In genomic region chr1:166794622-166795244, GRCm38 (mm10) we compare ENCODE assay signal across 9 mouse cellular contexts.
DNase-seq lines count a peak whose midpoint lies in the region; ATAC-seq and TF ChIP-seq lines count a peak whose summit lies in the region.
"Had no signal": no experiment of that assay in that cellular context is flagged by ENCODE, and none has a peak within 500 bp of the region (broad histone marks: within the 10 kb centered on the region; RNA-seq: fewer than 3 reads in every experiment).

No protein-coding gene starts in this region.

- no peaks in the 10 kb centered on the region for H3K9me3 ChIP-seq in heart, postnatal 0 days (replicated peaks; ENCODE audit: control insufficient read depth, low read length)

- no peak overlapping the region for H3K27ac ChIP-seq in heart, postnatal 0 days (ENCODE audit: low read depth)

- TF ChIP-seq CTCF in heart, postnatal 0 days (IDR thresholded peaks at IDR 0.05; ENCODE audit: low read depth): peak; percentile 30

- WGBS in heart, postnatal 0 days: 60% methylated on average over 14 of the region's 14 CpGs

- no peaks in the 10 kb centered on the region for H3K4me1 ChIP-seq in heart, postnatal 0 days (ENCODE audit: control insufficient read depth, insufficient read depth)

- TF ChIP-seq EP300 in heart, postnatal 0 days (IDR thresholded peaks at IDR 0.05; ENCODE audit: low read depth): no peak

- no peaks in the 10 kb centered on the region for H3K27me3 ChIP-seq in heart, postnatal 0 days (ENCODE audit: control insufficient read depth, insufficient read depth, low read length)

- no peak for ATAC-seq in heart, postnatal 0 days (ENCODE audit: insufficient read depth, low read depth)

- no peaks in the 10 kb centered on the region for H3K36me3 ChIP-seq in heart, postnatal 0 days (replicated peaks; ENCODE audit: control insufficient read depth, insufficient read depth, low read length)

- H3K4me3 ChIP-seq in heart, postnatal 0 days (ENCODE audit: low read depth, low read length): no peak overlapping the region

- no peak overlapping the region for H3K4me2 ChIP-seq in heart, postnatal 0 days (ENCODE audit: low read depth, low read length)

- DNase-seq in heart, postnatal 0 days (ENCODE audit: low spot score): no peak
- no peak for DNase-seq in heart, postnatal 4 days
- DNase-seq in 3T3-L1 (ENCODE audit: low read depth, low spot score) (peak; percentile 40), ZHBTc4 (ENCODE audit: low read depth, low spot score) (peak; percentile 16)
- DNase-seq in embryo, embryonic 11 days: peak; percentile 53
- no peak for DNase-seq in thymus, postnatal 0 days (ENCODE audit: low spot score)
- no peak for DNase-seq in urinary bladder, postnatal 10 days (ENCODE audit: low spot score)
- no peak for DNase-seq in lung, postnatal 25 days (ENCODE audit: low spot score)
- DNase-seq: kidney, postnatal 25 days had no signal

- no peak overlapping the region for H3K9ac ChIP-seq in heart, postnatal 0 days (replicated peaks; ENCODE audit: low read depth, low read length)

Comparison
In these comparisons a context has a peak if more than half of its experiments do, and no peak if none do; other contexts are left out.
1. DNase-seq: peak in 3T3-L1 (single experiment), ZHBTc4 (single experiment) and embryo, embryonic 11 days (single experiment); none in heart, postnatal 0 days (single experiment), heart, postnatal 4 days (single experiment), thymus, postnatal 0 days (single experiment), urinary bladder, postnatal 10 days (single experiment) and lung, postnatal 25 days (single experiment).